Mouse (Mus musculus) myocyte (in vitro differentiated cells): ENCODE data around the gene Agpat1. TPM values are rescaled to one million over a fixed set of nuclear protein-coding genes. Genes with fewer than 3 reads are reported as not detected.

Experiments
- H3K27me3 ChIP-seq: one replicate; pipeline ENCODE4 v1.6.1; 2011; ENCODE audit not compliant: control insufficient read depth, insufficient read depth, insufficient read length
- H3K36me3 ChIP-seq: one replicate; pipeline ENCODE4 v1.6.1; 2011; ENCODE audit not compliant: control insufficient read depth, insufficient read depth
- H3K4me2 ChIP-seq: one replicate; pipeline ENCODE4 v1.6.1; 2011; ENCODE audit warnings: low read depth, control low read depth
- H3K4me3 ChIP-seq: one replicate; pipeline ENCODE4 v1.5.1; 2011; ENCODE audit warnings: mild to moderate bottlenecking, control low read depth, moderate library complexity
- H3K79me2 ChIP-seq: one replicate; pipeline ENCODE4 v1.6.1; 2011; ENCODE audit not compliant: control insufficient read depth, insufficient read depth
- H3ac ChIP-seq: one replicate; pipeline ENCODE4 v1.6.1; 2011; ENCODE audit not compliant: control insufficient read depth, insufficient read length
- CEBPB ChIP-seq: IDR thresholded peaks from 2 replicates; pipeline ENCODE4 v1.6.1; 2011; ENCODE audit warnings: mild to moderate bottlenecking, moderate library complexity; ENCODE audit not compliant: poor library complexity, insufficient read depth, severe bottlenecking
- E2F4 ChIP-seq: IDR thresholded peaks from one replicate; pipeline ENCODE4 v1.6.1; 2011; ENCODE audit warnings: mild to moderate bottlenecking, control low read depth, moderate library complexity; ENCODE audit not compliant: insufficient read depth
- MAX ChIP-seq: IDR thresholded peaks from one replicate; pipeline ENCODE4 v1.6.1; 2011; ENCODE audit warnings: low read depth, mild to moderate bottlenecking, control low read depth
- MYOD1 ChIP-seq, 3 experiments: IDR thresholded peaks; one replicate each; pipeline ENCODE4 v1.6.1; 2011; ENCODE audit warnings: control low read depth in 2 of 3, low read depth in 2 of 3, mild to moderate bottlenecking in 2 of 3, moderate library complexity in 1 of 3; ENCODE audit not compliant: insufficient read length in 2 of 3, control insufficient read depth in 1 of 3
- MYOG ChIP-seq, 3 experiments: IDR thresholded peaks; one replicate each; pipeline ENCODE4 v1.6.1; 2011; ENCODE audit warnings: control low read depth in 2 of 3, low read depth in 2 of 3, mild to moderate bottlenecking in 2 of 3; ENCODE audit not compliant: insufficient read length in 2 of 3, control insufficient read depth in 1 of 3, insufficient read depth in 1 of 3
- POLR2A ChIP-seq: IDR thresholded peaks from one replicate; pipeline ENCODE4 v1.6.1; 2011; ENCODE audit warnings: low read depth, mild to moderate bottlenecking, control low read depth, moderate library complexity; ENCODE audit not compliant: insufficient read length
- POLR2AphosphoS2 ChIP-seq: IDR thresholded peaks from one replicate; pipeline ENCODE4 v1.6.1; 2011; ENCODE audit warnings: low read depth, control low read depth; ENCODE audit not compliant: insufficient read length
- REST ChIP-seq: IDR thresholded peaks from one replicate; pipeline ENCODE4 v1.6.1; 2011; ENCODE audit warnings: mild to moderate bottlenecking, control low read depth, moderate library complexity; ENCODE audit not compliant: insufficient read depth, insufficient read length
- SRF ChIP-seq: IDR thresholded peaks from one replicate; pipeline ENCODE4 v1.6.1; 2011; ENCODE audit warnings: low read depth; ENCODE audit not compliant: control insufficient read depth, insufficient read length
- TCF12 ChIP-seq: IDR thresholded peaks from one replicate; pipeline ENCODE4 v1.6.1; 2011; ENCODE audit warnings: mild to moderate bottlenecking, control low read depth; ENCODE audit not compliant: poor library complexity, insufficient read depth, severe bottlenecking
- TCF3 ChIP-seq: IDR thresholded peaks from one replicate; pipeline ENCODE4 v1.6.1; 2011; ENCODE audit warnings: low read depth, control low read depth; ENCODE audit not compliant: insufficient read length
- USF1 ChIP-seq: IDR thresholded peaks from one replicate; pipeline ENCODE4 v1.6.1; 2011; ENCODE audit warnings: low read depth, mild to moderate bottlenecking, control low read depth, moderate library complexity
- polyA plus RNA-seq: library from polyadenylated mRNA; unstranded; fragments of >200 nt; fragmentation: generic; extraction: Trizol; gene quantifications from one replicate; pipeline ENCODE4 v1.2.1, GENCODE M21; 2012; ENCODE audit warnings: missing spikeins

Agpat1 gene
- polyA plus RNA-seq, 1 experiment = 70.5 TPM

GRCm38 (mm10) chr17:34611050-34611449 lies 7.0 kb downstream of the Agpat1 start:
- H3K36me3 ChIP-seq = peaks cover 3% of the 10 kb centered on the region
- H3K4me3 ChIP-seq = no peak overlapping the region
- no peak for TF ChIP-seq USF1
- TF ChIP-seq POLR2AphosphoS2 = no peak
- no peak for TF ChIP-seq TCF3
- no peak for TF ChIP-seq MYOG (IDR thresholded peaks at IDR 0.05; ENCODE audit: control insufficient read depth in 1 of 3, insufficient read depth in 1 of 3, insufficient read length in 2 of 3, low read depth in 2 of 3)
- no peak for TF ChIP-seq CEBPB
- no peak for TF ChIP-seq POLR2A
- TF ChIP-seq E2F4 = no peak
- no peak for TF ChIP-seq MAX
- no peak for TF ChIP-seq TCF12
- TF ChIP-seq MYOD1 (IDR thresholded peaks at IDR 0.05; ENCODE audit: control insufficient read depth in 1 of 3, insufficient read length in 2 of 3, low read depth in 2 of 3) = no peak
- no peak for TF ChIP-seq REST
- no peak for TF ChIP-seq SRF
- peaks cover 28% of the 10 kb centered on the region for H3K79me2 ChIP-seq
- no peaks in the 10 kb centered on the region for H3K27me3 ChIP-seq
- H3K4me2 ChIP-seq = no peak overlapping the region
- H3ac ChIP-seq = no peak overlapping the region

- Histone ChIP-seq H3K4me3 (no peak overlapping the region), H3K79me2 (peaks cover 7% of the 10 kb centered on the region), H3ac (no peak overlapping the region), H3K36me3 (peaks cover 3% of the 10 kb centered on the region), H3K4me2 (no peak overlapping the region), H3K27me3 (no peaks in the 10 kb centered on the region)
- TF ChIP-seq TCF3 = no peak
These were observed 9.1 kb downstream of the Agpat1 start for GRCm38 (mm10) chr17:34613054-34613645.

- Histone ChIP-seq H3K79me2 (peaks cover 3% of the 10 kb centered on the region), H3K4me2 (no peak overlapping the region), H3K4me3 (no peak overlapping the region), H3K27me3 (no peaks in the 10 kb centered on the region), H3K36me3 (peaks cover 3% of the 10 kb centered on the region), H3ac (no peak overlapping the region)
- no peak for TF ChIP-seq USF1
- TF ChIP-seq POLR2A = no peak
- TF ChIP-seq SRF = no peak
- TF ChIP-seq E2F4 = no peak
- TF ChIP-seq MAX = no peak
- no peak for TF ChIP-seq POLR2AphosphoS2
- TF ChIP-seq MYOG (IDR thresholded peaks at IDR 0.05; ENCODE audit: control insufficient read depth in 1 of 3, insufficient read depth in 1 of 3, insufficient read length in 2 of 3, low read depth in 2 of 3) = no peak
These were observed 9.8 kb downstream of the Agpat1 start for GRCm38 (mm10) chr17:34613830-34614229.

GRCm38 (mm10) chr17:34615871-34616270 lies 11.8 kb downstream of the Agpat1 start, which contains the start of gene Egfl8:
Gene Egfl8, minus strand, starts transcription at chr17:34615971.
- TF ChIP-seq MYOD1 (IDR thresholded peaks at IDR 0.05; ENCODE audit: control insufficient read depth in 1 of 3, insufficient read length in 2 of 3, low read depth in 2 of 3) = no peak
- TF ChIP-seq TCF12 = no peak
- TF ChIP-seq SRF = no peak
- TF ChIP-seq CEBPB = no peak
- TF ChIP-seq MAX = no peak
- TF ChIP-seq E2F4 = no peak
- TF ChIP-seq POLR2AphosphoS2 = no peak
- TF ChIP-seq POLR2A = no peak
- no peak for TF ChIP-seq USF1
- TF ChIP-seq MYOG (IDR thresholded peaks at IDR 0.05; ENCODE audit: control insufficient read depth in 1 of 3, insufficient read depth in 1 of 3, insufficient read length in 2 of 3, low read depth in 2 of 3) = no peak
- no peak for TF ChIP-seq REST
- Histone ChIP-seq H3K36me3 (peaks cover 3% of the 10 kb centered on the region), H3K4me2 (no peak within 1 kb of the TSS), H3K79me2 (no peaks in the 10 kb centered on the region), H3ac (no peak within 1 kb of the TSS), H3K4me3 (no peak within 1 kb of the TSS), H3K27me3 (no peaks in the 10 kb centered on the region)

GRCm38 (mm10) chr17:34618999-34619398 lies 14.9 kb downstream of the Agpat1 start:
- no peak overlapping the region for H3K4me2 ChIP-seq
- H3ac ChIP-seq = no peak overlapping the region
- TF ChIP-seq POLR2A = no peak
- TF ChIP-seq MYOD1 (IDR thresholded peaks at IDR 0.05; ENCODE audit: control insufficient read depth in 1 of 3, insufficient read length in 2 of 3, low read depth in 2 of 3) = no peak
- no peak for TF ChIP-seq SRF
- no peak for TF ChIP-seq USF1
- TF ChIP-seq POLR2AphosphoS2 = no peak
- TF ChIP-seq E2F4 = no peak
- TF ChIP-seq MAX = no peak
- TF ChIP-seq TCF3 = no peak
- TF ChIP-seq CEBPB = no peak
- TF ChIP-seq MYOG (IDR thresholded peaks at IDR 0.05; ENCODE audit: control insufficient read depth in 1 of 3, insufficient read depth in 1 of 3, insufficient read length in 2 of 3, low read depth in 2 of 3) = no peak
- TF ChIP-seq TCF12 = no peak
- no peak for TF ChIP-seq REST
- H3K4me3 ChIP-seq = no peak overlapping the region
- no peaks in the 10 kb centered on the region for H3K79me2 ChIP-seq
- H3K27me3 ChIP-seq = no peaks in the 10 kb centered on the region
- no peaks in the 10 kb centered on the region for H3K36me3 ChIP-seq
